Mouse (Mus musculus): ENCODE measurements around the gene Ace2. TPM values are rescaled to one million over a fixed set of nuclear protein-coding genes. Genes with fewer than 3 reads are reported as not detected.
A peak's percentile ranks its signal among the peaks of the same experiment; 100 is the strongest.

Ace2 gene
- total RNA-seq, 2 experiments from 2014 or later, result 0.91 to 1.0 TPM

DNA sequence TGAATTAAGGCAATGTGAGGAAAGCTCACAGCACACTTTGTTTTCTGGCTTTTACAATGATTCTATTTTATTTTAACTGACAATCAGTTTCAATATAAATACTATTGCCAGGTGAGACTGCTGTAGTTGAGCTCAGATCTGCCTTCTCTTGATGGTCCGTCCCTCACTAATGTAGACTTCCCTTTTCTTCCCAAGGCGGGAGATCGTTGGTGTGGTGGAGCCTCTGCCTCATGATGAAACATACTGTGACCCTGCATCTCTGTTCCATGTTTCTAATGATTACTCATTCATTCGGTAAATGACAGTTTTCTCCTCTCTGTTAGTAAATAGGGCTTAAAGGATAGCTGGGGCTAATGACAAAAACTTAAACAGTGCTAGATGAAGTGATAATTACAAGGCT lies 34.7 kb downstream of the Ace2 start:
- intact Hi-C loops (cut with DNase I), result no loop called here
- DNase-seq (ENCODE audit: extremely low spot score in 1 of 2, low spot score in 2 of 2), result no peak

DNA sequence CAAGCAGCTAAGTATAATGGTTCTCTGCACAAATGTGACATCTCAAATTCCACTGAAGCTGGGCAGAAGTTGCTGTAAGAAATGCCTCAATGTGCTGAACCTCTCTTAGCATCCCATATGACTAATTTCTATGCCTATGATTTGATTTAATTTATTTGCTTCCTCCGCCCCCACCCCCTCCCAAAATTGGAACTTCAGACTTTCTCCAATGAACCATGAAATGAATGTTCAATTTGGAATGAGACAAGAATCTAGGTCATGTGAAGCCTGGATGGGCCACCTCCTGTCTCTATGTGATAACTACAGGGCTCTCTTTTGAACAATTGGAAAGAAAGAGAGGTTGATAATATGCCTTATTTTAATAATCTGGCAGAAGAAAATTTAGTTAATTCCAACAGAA lies 36.2 kb downstream of the Ace2 start:
- intact Hi-C loops (cut with DNase I), result loop anchor here (5.0 kb wide), 2 partner anchors 73 to 98 kb away; partner anchors contain the start of gene Siah1b
- DNase-seq (ENCODE audit: extremely low spot score in 1 of 2, low spot score in 2 of 2), result no peak

DNA sequence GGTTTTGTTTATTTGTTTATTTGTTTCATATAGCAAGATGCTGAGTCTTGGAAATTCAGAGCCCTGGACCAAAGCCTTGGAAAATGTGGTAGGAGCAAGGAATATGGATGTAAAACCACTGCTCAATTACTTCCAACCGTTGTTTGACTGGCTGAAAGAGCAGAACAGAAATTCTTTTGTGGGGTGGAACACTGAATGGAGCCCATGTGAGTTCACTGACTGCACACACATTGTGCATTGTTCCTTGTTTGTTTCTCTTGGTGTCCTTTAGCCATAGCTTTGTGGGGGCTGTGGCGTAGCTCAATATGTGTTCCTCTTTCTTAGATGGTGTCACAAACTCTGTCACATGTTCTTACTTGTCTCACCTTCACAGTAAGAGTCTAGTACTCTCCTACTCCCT lies 36.6 kb downstream of the Ace2 start:
- intact Hi-C loops (cut with DNase I), result loop anchor here (5.0 kb wide), 2 partner anchors 73 to 98 kb away; partner anchors contain the start of gene Siah1b

DNA sequence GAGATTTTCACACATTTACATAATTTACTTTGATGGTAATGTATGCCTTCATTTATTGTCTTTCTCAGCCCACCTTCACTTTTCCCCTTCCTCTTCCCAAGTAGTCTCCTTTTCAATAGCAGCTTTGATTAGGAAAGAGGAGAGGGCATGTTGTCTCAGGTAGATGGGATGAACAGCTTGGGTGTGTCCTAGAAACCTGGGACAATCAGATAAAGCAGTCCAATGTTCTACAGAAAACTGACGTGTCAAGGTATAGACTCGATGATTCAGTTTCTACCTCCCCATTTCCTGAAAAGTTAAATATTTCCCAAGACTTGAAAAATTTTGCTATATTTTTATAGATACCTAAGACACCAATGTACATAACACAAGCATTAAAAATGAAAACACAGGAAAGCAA lies 39.7 kb downstream of the Ace2 start:
- DNase-seq (ENCODE audit: extremely low spot score in 1 of 2, low spot score in 2 of 2), result no peak
- intact Hi-C loops (cut with DNase I), result loop anchor here (5.0 kb wide), 2 partner anchors 77 to 102 kb away; partner anchors contain the start of gene Siah1b

More for the DNA sequence above, 36.6 kb downstream of the Ace2 start:
- no peak for DNase-seq (ENCODE audit: extremely low spot score in 1 of 2, low spot score in 2 of 2)

DNA sequence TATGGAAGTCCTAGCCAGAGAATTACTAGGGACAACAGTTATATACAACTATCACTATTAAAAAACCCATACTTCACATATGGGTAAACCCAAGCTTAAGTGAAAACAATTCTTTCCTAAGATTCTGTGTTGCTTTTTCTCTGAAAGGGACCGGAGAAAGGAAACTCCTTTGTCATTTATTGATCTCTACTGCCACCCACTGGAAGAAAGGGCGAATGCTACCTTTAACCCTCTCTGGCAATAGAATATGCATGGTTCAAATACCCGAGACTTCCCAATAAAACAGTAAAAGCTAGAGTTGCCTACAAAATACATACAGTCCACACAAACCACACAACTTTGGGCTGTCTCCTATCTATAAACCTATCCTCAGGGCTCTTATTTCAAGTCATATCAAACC lies 40.6 kb downstream of the Ace2 start:
- intact Hi-C loops (cut with DNase I), result loop anchor here (5.0 kb wide), 3 partner anchors 77 to 108 kb away; partner anchors contain the start of gene Siah1b
- DNase-seq (ENCODE audit: extremely low spot score in 1 of 2, low spot score in 2 of 2), result peak; percentile 27 to 43

DNA sequence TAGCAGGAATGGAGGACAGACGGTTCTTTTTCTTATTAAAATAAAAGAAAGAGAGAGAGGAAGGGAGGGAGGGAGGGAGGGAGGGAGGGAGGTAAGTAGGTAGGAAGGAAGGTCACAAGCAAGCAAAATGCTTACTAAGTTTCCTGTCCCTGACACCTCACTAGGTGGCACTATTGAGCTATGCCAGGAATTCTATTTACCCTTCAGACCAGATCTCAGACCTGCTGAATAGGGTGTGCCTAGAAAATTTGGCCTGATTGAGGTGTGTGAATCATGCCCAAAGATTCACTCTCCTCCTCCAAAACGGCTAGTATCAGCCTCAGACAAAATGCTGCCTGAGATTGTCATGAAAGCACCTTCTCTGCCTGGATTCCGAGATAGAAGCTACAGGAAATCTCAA lies 44.7 kb downstream of the Ace2 start:
- intact Hi-C loops (cut with DNase I), result loop anchor here (2.0 to 5.0 kb wide), 2 partner anchors 103 to 215 kb away; no protein-coding TSS in a partner anchor
- peak; percentile 16 to 17 for DNase-seq (ENCODE audit: extremely low spot score in 1 of 2, low spot score in 2 of 2)

DNA sequence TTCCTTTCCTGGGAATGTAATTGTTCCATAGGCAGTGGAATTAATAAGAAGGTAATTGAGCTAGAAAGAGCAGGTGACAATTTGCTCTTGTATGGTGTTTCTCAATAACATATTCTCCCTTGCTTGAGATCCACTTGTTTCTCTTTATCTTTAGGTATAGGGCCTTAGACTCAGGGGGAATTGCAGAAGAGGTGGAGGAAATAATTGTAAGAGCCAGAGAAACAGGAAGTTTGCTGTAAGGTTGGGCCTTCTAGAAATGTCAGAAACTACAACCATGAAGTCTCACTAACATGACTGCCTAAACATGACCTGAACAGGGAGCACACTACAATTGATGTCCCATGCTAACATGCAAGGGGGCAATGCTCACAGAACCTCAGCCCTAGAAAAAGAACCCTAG lies 50.7 kb downstream of the Ace2 start:
- no peak for DNase-seq (ENCODE audit: extremely low spot score in 1 of 2, low spot score in 2 of 2)
- intact Hi-C loops (cut with DNase I), result no loop called here

DNA sequence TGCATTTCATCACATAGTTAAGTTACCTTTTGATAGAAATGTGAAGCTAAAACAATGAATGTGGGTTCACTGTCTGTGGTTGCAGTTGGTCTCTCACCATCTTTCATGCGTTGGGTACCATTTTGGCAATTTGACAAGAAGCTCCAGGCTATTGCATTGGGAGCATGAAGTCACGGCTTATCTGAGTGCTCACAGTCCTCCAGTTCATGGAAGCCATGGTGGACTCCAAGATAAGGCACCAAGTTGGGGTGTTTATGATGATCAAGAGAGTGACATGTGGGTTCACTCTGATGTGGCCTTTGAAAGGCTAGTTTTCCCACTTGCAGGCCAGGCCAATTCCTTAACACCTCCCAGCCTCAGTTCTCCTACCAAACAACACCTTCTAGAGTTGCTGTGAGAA lies 58.5 kb downstream of the Ace2 start:
- DNase-seq (ENCODE audit: extremely low spot score in 1 of 2, low spot score in 2 of 2), result no peak
- intact Hi-C loops (cut with DNase I), result no loop called here

DNA sequence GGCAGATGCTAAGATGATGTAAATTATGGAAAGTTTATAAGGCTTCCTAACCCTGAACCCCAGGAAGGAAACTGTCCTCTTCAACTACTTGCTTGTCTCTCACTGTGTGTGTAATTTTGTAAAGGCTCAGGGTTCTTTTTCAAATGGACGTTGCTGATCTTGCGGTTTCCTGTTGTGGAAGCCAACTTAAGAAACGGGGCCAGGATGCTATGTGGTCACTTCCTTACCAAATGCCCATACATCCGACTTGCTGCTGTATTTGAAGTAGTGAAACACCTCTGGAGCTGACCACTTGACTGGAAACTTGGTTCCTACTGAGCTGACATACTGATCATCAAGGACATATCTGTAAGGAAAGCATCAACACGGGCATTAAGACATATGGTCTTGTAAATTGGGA lies 61.4 kb downstream of the Ace2 start:
- intact Hi-C loops (cut with DNase I), result no loop called here
- no peak for DNase-seq (ENCODE audit: extremely low spot score in 1 of 2, low spot score in 2 of 2)

DNA sequence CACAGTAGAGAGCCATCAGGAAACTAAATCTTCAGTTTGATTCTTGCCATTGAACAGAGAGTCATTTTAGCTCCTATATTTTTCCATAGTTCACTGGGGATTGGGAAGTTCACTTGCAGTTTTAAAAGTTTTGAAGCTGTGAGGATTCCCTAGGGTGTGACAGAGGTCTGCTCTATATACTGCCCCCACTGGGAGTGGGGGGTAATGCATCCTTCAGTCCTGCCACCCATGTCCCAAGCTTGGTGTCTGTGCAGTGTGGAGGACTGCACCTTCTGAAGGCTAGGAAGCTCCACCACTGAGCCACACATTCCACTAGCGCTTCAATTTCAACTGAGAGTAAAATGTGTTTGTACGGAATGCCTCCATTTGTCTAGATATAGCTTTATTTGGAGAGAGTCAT lies 82.9 kb downstream of the Ace2 start:
- intact Hi-C loops (cut with DNase I), result no loop called here
- DNase-seq (ENCODE audit: extremely low spot score in 1 of 2, low spot score in 2 of 2), result no peak

DNA sequence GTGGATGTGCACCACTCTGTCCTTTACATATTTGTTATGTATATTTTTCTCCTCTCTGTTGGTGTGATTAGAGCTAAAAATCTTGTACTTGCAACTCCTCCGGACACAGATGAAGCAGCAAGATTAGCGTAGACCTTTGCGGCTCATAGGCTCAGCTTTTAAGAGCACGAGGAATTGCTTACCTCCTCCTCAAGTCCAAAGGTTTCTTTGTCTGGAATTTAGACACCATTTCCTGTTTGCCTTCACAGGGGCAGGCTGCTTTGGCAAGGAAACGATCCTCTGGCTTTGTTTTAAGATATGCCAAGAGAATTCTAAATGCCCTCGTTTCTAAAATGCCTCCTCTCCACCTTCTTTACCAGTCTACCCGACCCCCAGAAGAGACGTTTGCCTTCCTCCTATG lies 94.2 kb downstream of the Ace2 start:
- intact Hi-C loops (cut with DNase I), result no loop called here
- no peak for DNase-seq (ENCODE audit: extremely low spot score in 1 of 2, low spot score in 2 of 2)

Other genes starting within 250 kb of the Ace2 start
- gene Ap1s2, start 230.3 kb upstream of the Ace2 start, total RNA-seq (2021), result 10 to 100 TPM; 33.5 to 39.4 TPM
- gene Zrsr2, start 180.7 kb upstream of the Ace2 start, total RNA-seq (2021), result 10 to 100 TPM; 41.6 to 51.9 TPM
- gene Car5b, start 111.3 kb upstream of the Ace2 start, total RNA-seq (2021), result 1 to 10 TPM; 2.6 to 2.7 TPM
- gene Siah1b, start 62.8 kb upstream of the Ace2 start, total RNA-seq (2021), result 10 to 100 TPM; 11.7 to 12.7 TPM
- gene Cltrn, start 50.5 kb upstream of the Ace2 start, total RNA-seq (2021), result not detected
- gene Bmx, start 118.9 kb downstream of the Ace2 start, total RNA-seq (2021), result under 1 TPM; 0.49 to 0.94 TPM
- gene Pir, start 130.0 kb downstream of the Ace2 start, total RNA-seq (2021), result 1 to 10 TPM; 2.4 to 3.8 TPM
- 1 to 10 TPM; 3.3 to 3.6 TPM for gene Vegfd, start 234.0 kb downstream of the Ace2 start, total RNA-seq (2021)